Mouse (Mus musculus) forebrain, postnatal 0 days (tissue): ENCODE measurements around the gene Exph5. TPM values are rescaled to one million over a fixed set of nuclear protein-coding genes. Genes with fewer than 3 reads are reported as not detected.

Source experiments
- ATAC-seq: fragments of 200-750 bp; cut with Nextera tagmentation; 2 replicates; pipeline ENCODE4 v1.8.0; 2017; ENCODE audit warnings: mild to moderate bottlenecking, moderate library complexity
- DNase-seq: peaks from one replicate; pipeline ENCODE4 v3.0.0-alpha.2; 2015
- H3K27ac ChIP-seq: fragments of 300-500 bp; sonication (generic); 2 replicates; pipeline ENCODE4 v1.5.1; 2014; ENCODE audit warnings: low read depth, mild to moderate bottlenecking, antibody characterized with exemption, low read length, moderate library complexity, mixed read lengths
- H3K27me3 ChIP-seq: fragments of 300-500 bp; sonication (generic); 2 replicates; pipeline ENCODE4 v1.6.1; 2014; ENCODE audit warnings: mild to moderate bottlenecking, low read length, mixed read lengths; ENCODE audit not compliant: insufficient read depth
- H3K36me3 ChIP-seq: fragments of 300-500 bp; sonication (generic); 2 replicates; pipeline ENCODE4 v1.6.1; 2014; ENCODE audit warnings: mild to moderate bottlenecking, moderate library complexity; ENCODE audit not compliant: insufficient read depth
- H3K4me1 ChIP-seq: fragments of 300-500 bp; sonication (generic); 2 replicates; pipeline ENCODE4 v1.6.1; 2014; ENCODE audit warnings: antibody characterized with exemption; ENCODE audit not compliant: insufficient read depth
- H3K4me2 ChIP-seq: fragments of 300-500 bp; sonication (generic); 2 replicates; pipeline ENCODE4 v1.6.1; 2014; ENCODE audit warnings: low read depth, mild to moderate bottlenecking, moderate library complexity
- H3K4me3 ChIP-seq: fragments of 300-500 bp; sonication (generic); 2 replicates; pipeline ENCODE4 v1.5.1; 2014; ENCODE audit warnings: low read depth, low read length, mixed read lengths
- H3K9ac ChIP-seq: fragments of 300-500 bp; sonication (generic); 2 replicates; pipeline ENCODE4 v1.6.1; 2014; ENCODE audit warnings: mild to moderate bottlenecking
- H3K9me3 ChIP-seq: fragments of 300-500 bp; sonication (generic); 2 replicates; pipeline ENCODE4 v1.6.1; 2016; ENCODE audit warnings: low read length
- CTCF ChIP-seq: sonication (generic); IDR thresholded peaks from 2 replicates; pipeline ENCODE4 v1.5.1; 2016; ENCODE audit warnings: antibody characterized with exemption, control low read depth, low read depth
- WGBS: fragments of 180-500 bp; shearing (Covaris S2); extraction: QIAGEN DNeasy Blood & Tissue Kit; methylation state at CpG from one replicate; pipeline ENCODE4 v1.1.7; 2014; 5-methylcytosine and 5-hydroxymethylcytosine counted together
- polyA plus RNA-seq: library from polyadenylated mRNA; unstranded; fragments of >200 nt; fragmentation: Nextera tagmentation; extraction: Ambion mirVana; gene quantifications from 2 replicates; pipeline ENCODE4 v1.2.1, GENCODE M21; 2015
- total RNA-seq: library from RNA; depleted of rRNA; stranded (reverse); fragments of >200 nt; gene quantifications from 2 replicates; pipeline ENCODE4 v1.2.3, GENCODE M21; 2014

Exph5 gene
- total and polyA plus RNA-seq, 2 experiments from 2014 or later, result 0.25 to 0.48 TPM

DNA sequence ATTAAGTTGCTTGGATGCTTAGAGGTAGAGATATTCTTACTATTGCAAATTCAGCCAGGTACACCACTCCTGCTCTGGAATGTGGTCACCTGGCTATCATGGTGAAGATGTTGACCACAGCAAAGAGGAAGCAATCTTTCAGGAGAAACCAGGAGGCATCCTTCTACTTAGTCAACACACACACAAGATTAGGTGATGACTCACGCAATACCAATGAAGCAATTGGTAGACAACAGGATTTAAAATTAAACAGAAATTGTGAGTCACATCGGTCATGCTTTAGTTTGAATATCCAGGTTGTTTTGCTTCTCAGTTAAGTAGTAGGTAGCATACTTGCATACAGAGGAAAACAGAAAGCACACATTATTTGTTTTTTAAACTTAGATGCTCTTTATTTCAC is 22.5 kb upstream of the Exph5 start:
- no peaks in the 10 kb centered on the region for H3K4me1 ChIP-seq
- H3K27me3 ChIP-seq, result no peaks in the 10 kb centered on the region
- no peaks in the 10 kb centered on the region for H3K9me3 ChIP-seq
- H3K9ac ChIP-seq, result no peak overlapping the region
- TF ChIP-seq CTCF, result no peak
- DNase-seq, result no peak
- H3K4me3 ChIP-seq, result no peak overlapping the region
- no peak overlapping the region for H3K27ac ChIP-seq
- H3K4me2 ChIP-seq, result no peak overlapping the region
- no peak for ATAC-seq
- 98% methylated on average over 2 of the region's 2 CpGs for WGBS
- no peaks in the 10 kb centered on the region for H3K36me3 ChIP-seq

DNA sequence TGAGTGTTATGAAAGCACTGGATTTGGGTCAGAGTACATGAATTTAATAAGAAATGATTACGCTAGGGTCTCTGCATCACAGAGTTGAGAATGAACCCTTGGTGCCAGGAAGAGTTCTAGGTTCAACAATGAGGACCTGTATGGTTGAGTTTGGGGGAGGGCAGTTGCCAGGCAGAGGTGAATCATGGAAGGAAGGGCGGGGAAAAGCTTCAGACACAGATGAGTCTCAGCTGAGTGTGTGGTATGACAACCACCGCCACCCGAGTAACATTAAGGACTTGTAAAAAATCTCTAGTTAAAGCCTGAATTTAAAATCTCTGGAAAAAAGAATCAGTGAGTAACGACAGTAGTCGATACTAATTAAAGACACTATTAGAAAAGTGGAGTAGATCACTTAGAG is 14.7 kb upstream of the Exph5 start:
- Histone ChIP-seq H3K4me3 (no peak overlapping the region), H3K4me1 (no peaks in the 10 kb centered on the region), H3K36me3 (no peaks in the 10 kb centered on the region), H3K4me2 (no peak overlapping the region), H3K9ac (no peak overlapping the region), H3K27me3 (no peaks in the 10 kb centered on the region), H3K27ac (no peak overlapping the region), H3K9me3 (no peaks in the 10 kb centered on the region)
- no peak for ATAC-seq
- 79% methylated on average over 6 of the region's 6 CpGs for WGBS
- no peak for DNase-seq
- TF ChIP-seq CTCF, result no peak

DNA sequence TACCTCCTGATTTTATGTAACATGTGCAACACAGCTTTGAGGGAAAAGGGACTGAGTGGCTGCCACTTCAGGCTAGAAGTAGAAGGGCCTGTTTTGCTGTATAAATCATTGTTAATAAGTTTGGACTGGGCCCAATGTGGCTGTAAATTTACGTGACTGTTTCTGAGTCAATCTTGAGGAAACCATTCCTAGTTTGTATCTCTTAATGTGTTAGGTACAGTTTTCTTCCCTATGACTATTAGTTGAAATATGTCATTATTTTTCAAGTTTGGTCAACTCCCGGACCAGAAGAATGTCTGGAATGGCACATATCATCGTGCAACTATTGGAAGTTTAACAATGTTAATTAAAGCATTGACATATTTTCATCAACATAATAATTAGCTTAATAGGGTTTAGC is 11.5 kb upstream of the Exph5 start:
- no peaks in the 10 kb centered on the region for H3K4me1 ChIP-seq
- no peak for DNase-seq
- no peaks in the 10 kb centered on the region for H3K36me3 ChIP-seq
- no peak for TF ChIP-seq CTCF
- no peak overlapping the region for H3K4me3 ChIP-seq
- 89% methylated on average over 3 of the region's 3 CpGs for WGBS
- no peak overlapping the region for H3K27ac ChIP-seq
- no peak overlapping the region for H3K4me2 ChIP-seq
- no peak overlapping the region for H3K9ac ChIP-seq
- ATAC-seq, result no peak
- no peaks in the 10 kb centered on the region for H3K9me3 ChIP-seq
- H3K27me3 ChIP-seq, result no peaks in the 10 kb centered on the region

DNA sequence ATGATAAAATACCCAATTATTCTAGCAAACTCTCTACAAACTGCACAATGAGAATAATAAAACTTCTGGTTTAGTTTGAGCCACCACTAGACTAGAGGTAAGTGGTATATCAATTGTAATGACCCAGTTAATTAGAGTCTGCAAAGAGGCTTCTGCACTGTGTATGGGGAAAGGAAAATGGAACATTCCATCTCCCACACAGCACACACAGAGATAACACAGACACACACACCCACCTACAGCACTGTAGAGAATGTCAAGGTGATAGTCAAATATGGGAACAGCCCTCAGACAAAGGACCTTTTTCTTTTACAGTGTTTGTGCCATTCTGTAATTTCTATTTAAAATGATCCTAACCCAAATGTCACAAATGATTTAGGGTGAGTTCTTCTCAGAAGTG is 8.6 kb upstream of the Exph5 start:
- Histone ChIP-seq H3K9ac (no peak overlapping the region), H3K4me1 (no peaks in the 10 kb centered on the region), H3K27ac (no peak overlapping the region), H3K9me3 (no peaks in the 10 kb centered on the region), H3K4me2 (no peak overlapping the region), H3K4me3 (no peak overlapping the region), H3K36me3 (no peaks in the 10 kb centered on the region), H3K27me3 (no peaks in the 10 kb centered on the region)
- TF ChIP-seq CTCF, result no peak
- DNase-seq (no peak), ATAC-seq (no peak)

DNA sequence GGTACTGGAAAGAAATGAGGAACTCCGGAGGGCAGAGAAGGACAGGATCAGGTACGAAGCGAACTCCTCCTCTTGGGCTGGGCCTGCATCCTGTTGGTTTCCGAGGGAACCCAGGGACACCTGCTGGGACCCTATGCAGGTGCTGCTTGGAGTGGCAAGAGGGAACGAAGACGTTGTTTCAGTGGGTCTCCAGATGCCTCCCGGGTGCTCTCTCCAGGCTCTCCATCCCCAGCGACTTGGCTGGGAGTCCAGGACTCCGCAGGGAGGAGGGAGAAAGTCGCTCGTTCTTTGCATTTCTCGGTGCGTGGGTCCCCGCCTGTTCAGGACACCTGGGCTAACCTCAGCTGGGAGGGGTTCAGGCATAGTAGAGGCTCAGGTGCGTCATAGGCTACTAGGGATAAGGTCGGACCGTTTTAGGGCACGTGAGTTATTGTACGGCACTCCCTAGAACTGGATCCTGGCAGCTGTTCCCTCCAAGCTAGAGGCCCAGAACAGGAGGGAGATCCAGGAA is 386 bp downstream of the Exph5 start:
- Histone ChIP-seq H3K9me3 (no peaks in the 10 kb centered on the region), H3K4me3 (peak overlapping the region; percentile 41), H3K4me1 (peaks cover 7% of the 10 kb centered on the region; the same call in 1 of the 2 replicates), H3K27me3 (peaks cover 6% of the 10 kb centered on the region; the same call in 1 of the 2 replicates), H3K4me2 (peak overlapping the region; percentile 90), H3K27ac (no peak overlapping the region), H3K36me3 (no peaks in the 10 kb centered on the region), H3K9ac (peak overlapping the region; percentile 28)
- DNase-seq (peak; percentile 9), ATAC-seq (no peak)
- no peak for TF ChIP-seq CTCF
- 4% methylated on average over 19 of the region's 19 CpGs for WGBS

DNA sequence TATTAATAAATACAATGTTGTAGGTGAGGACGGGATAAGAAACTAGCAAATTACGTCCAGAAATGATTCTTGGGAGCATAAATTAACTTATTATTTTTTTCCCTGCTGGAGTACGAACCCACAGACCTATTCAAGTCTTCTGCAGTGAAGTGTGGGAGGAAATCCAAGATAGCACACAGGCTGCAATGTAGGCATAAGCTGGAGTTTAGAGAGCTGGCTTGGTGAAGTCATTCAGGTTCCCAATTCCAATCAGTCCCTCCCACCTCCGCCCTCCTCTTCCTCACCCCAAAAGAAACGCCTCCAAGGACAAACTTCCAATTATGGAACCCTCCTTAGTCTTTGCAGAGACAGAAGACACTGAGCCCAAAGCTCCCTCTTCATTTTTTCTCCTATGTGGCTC is 945 bp downstream of the Exph5 start:
- H3K9ac ChIP-seq, result no peak overlapping the region
- H3K36me3 ChIP-seq, result no peaks in the 10 kb centered on the region
- peak overlapping the region; percentile 90; the same call in 1 of the 2 replicates for H3K4me2 ChIP-seq
- no peak overlapping the region for H3K4me3 ChIP-seq
- DNase-seq (no peak), ATAC-seq (no peak)
- WGBS, result 55% methylated on average over 5 of the region's 5 CpGs
- peaks cover 6% of the 10 kb centered on the region; the same call in 1 of the 2 replicates for H3K27me3 ChIP-seq
- H3K27ac ChIP-seq, result no peak overlapping the region
- no peak for TF ChIP-seq CTCF
- H3K4me1 ChIP-seq, result peaks cover 7% of the 10 kb centered on the region; the same call in 1 of the 2 replicates
- H3K9me3 ChIP-seq, result no peaks in the 10 kb centered on the region

DNA sequence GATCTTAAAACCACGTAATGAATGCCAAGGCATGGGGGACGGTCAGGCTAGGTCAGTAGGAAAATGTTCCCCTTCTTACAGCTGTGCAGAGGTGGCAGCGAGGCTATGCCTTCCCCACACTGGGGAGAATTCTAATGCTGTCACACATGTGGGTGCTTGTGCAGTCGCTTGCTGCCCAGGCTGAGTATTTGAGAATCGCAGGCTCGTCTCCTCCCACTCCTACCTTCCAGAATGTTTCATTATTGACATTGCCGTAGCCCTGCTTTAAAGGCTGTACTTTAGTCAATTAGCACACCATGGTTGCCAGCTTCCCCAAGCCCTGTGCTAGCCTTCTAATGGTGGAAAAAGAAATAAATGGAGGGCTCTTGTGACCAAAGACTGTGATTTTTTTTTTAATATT is 6.4 kb downstream of the Exph5 start:
- ATAC-seq, result no peak
- 82% methylated on average over 7 of the region's 7 CpGs for WGBS
- no peak for DNase-seq
- H3K36me3 ChIP-seq, result no peaks in the 10 kb centered on the region
- H3K27ac ChIP-seq, result no peak overlapping the region
- no peak overlapping the region for H3K4me2 ChIP-seq
- TF ChIP-seq CTCF, result no peak
- no peak overlapping the region for H3K9ac ChIP-seq
- H3K9me3 ChIP-seq, result no peaks in the 10 kb centered on the region
- no peaks in the 10 kb centered on the region for H3K27me3 ChIP-seq
- no peak overlapping the region for H3K4me3 ChIP-seq
- H3K4me1 ChIP-seq, result no peaks in the 10 kb centered on the region
